Mouse (Mus musculus): ENCODE measurements around the gene Rras2. TPM values are rescaled to one million over a fixed set of nuclear protein-coding genes. Genes with fewer than 3 reads are reported as not detected.

Rras2 gene
- polyA plus RNA-seq, 1 experiment: 27.4 TPM

- Histone ChIP-seq H3K27me3 (ENCODE audit: control insufficient read depth, insufficient read depth, low read length) (no peaks in the 10 kb centered on the region), H3K27ac (ENCODE audit: control insufficient read depth, insufficient read depth, low read length) (no peak overlapping the region), H3K36me3 (ENCODE audit: control insufficient read depth, insufficient read depth, low read length) (no peaks in the 10 kb centered on the region), H3K4me1 (replicated peaks; ENCODE audit: control insufficient read depth, insufficient read depth, low read length) (peaks cover 27% of the 10 kb centered on the region), H3K4me3 (ENCODE audit: control insufficient read depth, insufficient read depth, low read length) (no peak overlapping the region)
- TF ChIP-seq POLR2A (IDR thresholded peaks at IDR 0.05; ENCODE audit: control insufficient read depth, extremely low read depth, insufficient read depth, low read length, poor library complexity): no peak
- no peak for TF ChIP-seq CTCF (IDR thresholded peaks at IDR 0.05; ENCODE audit: borderline replicate concordance, control insufficient read depth, extremely low read depth, insufficient read depth, low read length, poor library complexity)
- WGBS: 80% methylated on average over 13 of the region's 13 CpGs
- DNase-seq: no peak
These were observed 45.5 kb downstream of the Rras2 start for GRCm38 (mm10) chr7:114071851-114072616.

GRCm38 (mm10) chr7:114071395-114071794, 46.2 kb downstream of the Rras2 start:
- Histone ChIP-seq H3K4me1 (replicated peaks; ENCODE audit: control insufficient read depth, insufficient read depth, low read length) (peaks cover 30% of the 10 kb centered on the region), H3K27ac (ENCODE audit: control insufficient read depth, insufficient read depth, low read length) (no peak overlapping the region), H3K27me3 (ENCODE audit: control insufficient read depth, insufficient read depth, low read length) (no peaks in the 10 kb centered on the region), H3K4me3 (ENCODE audit: control insufficient read depth, insufficient read depth, low read length) (no peak overlapping the region), H3K36me3 (ENCODE audit: control insufficient read depth, insufficient read depth, low read length) (no peaks in the 10 kb centered on the region)
- TF ChIP-seq CTCF (IDR thresholded peaks at IDR 0.05; ENCODE audit: borderline replicate concordance, control insufficient read depth, extremely low read depth, insufficient read depth, low read length, poor library complexity): no peak
- no peak for TF ChIP-seq POLR2A (IDR thresholded peaks at IDR 0.05; ENCODE audit: control insufficient read depth, extremely low read depth, insufficient read depth, low read length, poor library complexity)
- WGBS: 72% methylated on average over 5 of the region's 5 CpGs
- no peak for DNase-seq

- 76% methylated on average over 3 of the region's 3 CpGs for WGBS
- Histone ChIP-seq H3K4me1 (replicated peaks; ENCODE audit: control insufficient read depth, insufficient read depth, low read length) (peaks cover 30% of the 10 kb centered on the region), H3K4me3 (ENCODE audit: control insufficient read depth, insufficient read depth, low read length) (no peak overlapping the region), H3K27me3 (ENCODE audit: control insufficient read depth, insufficient read depth, low read length) (no peaks in the 10 kb centered on the region), H3K36me3 (ENCODE audit: control insufficient read depth, insufficient read depth, low read length) (no peaks in the 10 kb centered on the region), H3K27ac (ENCODE audit: control insufficient read depth, insufficient read depth, low read length) (no peak overlapping the region)
- no peak for TF ChIP-seq CTCF (IDR thresholded peaks at IDR 0.05; ENCODE audit: borderline replicate concordance, control insufficient read depth, extremely low read depth, insufficient read depth, low read length, poor library complexity)
- TF ChIP-seq POLR2A (IDR thresholded peaks at IDR 0.05; ENCODE audit: control insufficient read depth, extremely low read depth, insufficient read depth, low read length, poor library complexity): no peak
- no peak for DNase-seq
These were observed 47.1 kb downstream of the Rras2 start for GRCm38 (mm10) chr7:114070458-114070840.

GRCm38 (mm10) chr7:114069726-114070457, 47.7 kb downstream of the Rras2 start:
- H3K27ac ChIP-seq (ENCODE audit: control insufficient read depth, insufficient read depth, low read length): no peak overlapping the region; the same call in 1 of the 2 replicates
- WGBS: 19% methylated on average over 11 of the region's 11 CpGs
- no peak overlapping the region for H3K4me3 ChIP-seq (ENCODE audit: control insufficient read depth, insufficient read depth, low read length)
- TF ChIP-seq CTCF (IDR thresholded peaks at IDR 0.05; ENCODE audit: borderline replicate concordance, control insufficient read depth, extremely low read depth, insufficient read depth, low read length, poor library complexity): no peak
- TF ChIP-seq POLR2A (IDR thresholded peaks at IDR 0.05; ENCODE audit: control insufficient read depth, extremely low read depth, insufficient read depth, low read length, poor library complexity): no peak
- peaks cover 30% of the 10 kb centered on the region for H3K4me1 ChIP-seq (replicated peaks; ENCODE audit: control insufficient read depth, insufficient read depth, low read length)
- H3K27me3 ChIP-seq (ENCODE audit: control insufficient read depth, insufficient read depth, low read length): no peaks in the 10 kb centered on the region
- H3K36me3 ChIP-seq (ENCODE audit: control insufficient read depth, insufficient read depth, low read length): no peaks in the 10 kb centered on the region
- no peak for DNase-seq

- Histone ChIP-seq H3K27ac (ENCODE audit: control insufficient read depth, insufficient read depth, low read length) (peak overlapping the region; percentile 49; the same call in 1 of the 2 replicates), H3K27me3 (ENCODE audit: control insufficient read depth, insufficient read depth, low read length) (no peaks in the 10 kb centered on the region), H3K4me1 (replicated peaks; ENCODE audit: control insufficient read depth, insufficient read depth, low read length) (peaks cover 30% of the 10 kb centered on the region), H3K36me3 (ENCODE audit: control insufficient read depth, insufficient read depth, low read length) (no peaks in the 10 kb centered on the region), H3K4me3 (ENCODE audit: control insufficient read depth, insufficient read depth, low read length) (no peak overlapping the region)
- no peak for TF ChIP-seq POLR2A (IDR thresholded peaks at IDR 0.05; ENCODE audit: control insufficient read depth, extremely low read depth, insufficient read depth, low read length, poor library complexity)
- TF ChIP-seq CTCF (IDR thresholded peaks at IDR 0.05; ENCODE audit: borderline replicate concordance, control insufficient read depth, extremely low read depth, insufficient read depth, low read length, poor library complexity): no peak
- DNase-seq: peak; percentile 30
- WGBS: 18% methylated on average over 11 of the region's 11 CpGs
These were observed 48.5 kb downstream of the Rras2 start for GRCm38 (mm10) chr7:114068956-114069533.

- peaks cover 30% of the 10 kb centered on the region for H3K4me1 ChIP-seq (replicated peaks; ENCODE audit: control insufficient read depth, insufficient read depth, low read length)
- no peak overlapping the region for H3K27ac ChIP-seq (ENCODE audit: control insufficient read depth, insufficient read depth, low read length)
- H3K27me3 ChIP-seq (ENCODE audit: control insufficient read depth, insufficient read depth, low read length): no peaks in the 10 kb centered on the region
- H3K36me3 ChIP-seq (ENCODE audit: control insufficient read depth, insufficient read depth, low read length): no peaks in the 10 kb centered on the region
- H3K4me3 ChIP-seq (ENCODE audit: control insufficient read depth, insufficient read depth, low read length): peak overlapping the region; percentile 22; the same call in 1 of the 2 replicates
- TF ChIP-seq CTCF (IDR thresholded peaks at IDR 0.05; ENCODE audit: borderline replicate concordance, control insufficient read depth, extremely low read depth, insufficient read depth, low read length, poor library complexity) (peak; percentile 88; the same call in 1 of the 2 replicates), POLR2A (IDR thresholded peaks at IDR 0.05; ENCODE audit: control insufficient read depth, extremely low read depth, insufficient read depth, low read length, poor library complexity) (no peak)
- peak; percentile 83 for DNase-seq
- 35% methylated on average over 14 of the region's 14 CpGs for WGBS
These were observed 50.9 kb downstream of the Rras2 start for GRCm38 (mm10) chr7:114066529-114067178.
